Mouse (Mus musculus): ENCODE measurements at regions not wholly inside any gene's neighbourhood (a gene's known extent, or its start where the extent isn't known, plus 50 kb on each side); places are given as distances from the start of the nearest gene placed in this dataset.

DNA sequence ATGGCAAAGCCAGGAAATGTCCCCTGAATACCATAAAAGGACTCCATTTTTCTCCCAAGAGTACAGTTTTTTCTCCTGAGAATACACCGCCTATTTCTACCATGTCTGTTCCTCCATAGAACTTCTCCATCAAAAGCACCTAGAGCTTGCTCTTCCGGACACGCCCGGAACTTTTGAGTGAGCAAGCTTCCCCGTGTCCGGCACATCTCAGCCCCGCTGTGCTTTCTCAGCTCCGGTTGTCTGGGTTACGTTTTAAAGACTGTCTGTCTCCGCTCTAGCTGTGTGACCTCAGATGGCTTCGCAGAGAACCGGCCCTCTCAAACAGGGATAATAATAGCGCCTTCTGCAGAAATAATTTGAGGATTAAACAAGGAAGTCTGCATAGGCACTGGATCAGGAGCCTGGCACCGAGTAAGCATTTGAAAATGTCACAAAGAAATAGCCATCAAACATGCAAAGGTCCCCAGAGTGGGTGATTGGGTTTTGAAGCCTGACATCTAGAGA, 122.8 kb downstream of the Ddx11 start:
- ATAC-seq (replicated peaks; ENCODE audit: low FRiP score, poor library complexity, severe bottlenecking) = no peak

- ATAC-seq (replicated peaks; ENCODE audit: low FRiP score, poor library complexity, severe bottlenecking) = no peak
Measured at GRCm38 (mm10) chr17:66251495-66251894, 128.2 kb downstream of the Ddx11 start.

GRCm38 (mm10) chr17:66252926-66253325, 129.6 kb downstream of the Ddx11 start:
- ATAC-seq (replicated peaks; ENCODE audit: low FRiP score, poor library complexity, severe bottlenecking) = no peak

GRCm38 (mm10) chr17:66259697-66260096, 136.4 kb downstream of the Ddx11 start:
- no peak for ATAC-seq (replicated peaks; ENCODE audit: low FRiP score, poor library complexity, severe bottlenecking)

DNA sequence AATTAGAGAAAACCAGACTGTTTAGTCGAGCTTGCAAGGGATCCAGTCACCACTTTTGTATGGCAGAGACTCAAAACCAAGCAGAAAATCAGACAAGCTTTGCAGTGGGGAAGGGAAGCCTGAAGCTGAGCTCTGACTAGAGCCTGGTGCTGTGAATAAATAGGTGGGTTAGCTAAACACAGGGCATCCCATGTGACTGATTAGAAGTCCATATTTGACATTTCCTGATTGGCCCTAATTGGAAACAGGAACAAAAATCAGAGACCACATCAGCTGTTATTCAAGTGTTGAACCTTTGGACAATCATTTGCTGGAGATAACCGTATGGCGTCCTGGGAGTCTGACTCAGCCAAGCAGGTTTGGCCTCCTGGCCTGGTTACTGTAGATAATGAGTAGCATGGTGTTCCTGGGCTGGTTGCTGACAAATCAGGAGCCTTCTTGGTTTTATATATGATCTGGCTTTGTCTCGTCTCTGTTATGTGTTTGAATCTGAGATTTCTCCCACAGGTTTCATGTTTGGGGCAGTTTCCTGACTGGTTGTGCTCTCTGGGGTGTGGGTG, 139.4 kb downstream of the Ddx11 start:
- no peak for ATAC-seq (replicated peaks; ENCODE audit: low FRiP score, poor library complexity, severe bottlenecking)

DNA sequence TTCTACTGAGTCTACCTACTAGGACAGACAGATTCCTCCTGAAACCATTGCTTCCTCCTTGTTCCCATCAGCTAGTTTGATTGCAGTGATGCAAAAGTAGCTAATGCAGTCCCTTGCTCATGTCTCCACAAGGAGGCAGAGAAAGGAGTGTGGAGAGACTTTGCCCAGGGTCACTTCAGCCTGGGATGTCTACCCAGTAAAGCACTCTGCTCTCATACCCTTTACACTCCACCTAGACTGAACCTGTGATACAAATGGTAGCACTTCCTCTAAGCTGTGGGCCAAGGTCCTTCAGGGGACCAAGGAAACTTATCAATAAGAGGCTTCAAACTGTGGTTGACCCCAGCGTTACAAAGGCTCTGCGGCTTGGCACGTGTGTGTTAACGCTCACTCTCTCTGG, 140.1 kb downstream of the Ddx11 start:
- ATAC-seq (replicated peaks; ENCODE audit: low FRiP score, poor library complexity, severe bottlenecking) = no peak

GRCm38 (mm10) chr17:66266803-66267202, 143.5 kb downstream of the Ddx11 start:
- no peak for ATAC-seq (replicated peaks; ENCODE audit: low FRiP score, poor library complexity, severe bottlenecking)

DNA sequence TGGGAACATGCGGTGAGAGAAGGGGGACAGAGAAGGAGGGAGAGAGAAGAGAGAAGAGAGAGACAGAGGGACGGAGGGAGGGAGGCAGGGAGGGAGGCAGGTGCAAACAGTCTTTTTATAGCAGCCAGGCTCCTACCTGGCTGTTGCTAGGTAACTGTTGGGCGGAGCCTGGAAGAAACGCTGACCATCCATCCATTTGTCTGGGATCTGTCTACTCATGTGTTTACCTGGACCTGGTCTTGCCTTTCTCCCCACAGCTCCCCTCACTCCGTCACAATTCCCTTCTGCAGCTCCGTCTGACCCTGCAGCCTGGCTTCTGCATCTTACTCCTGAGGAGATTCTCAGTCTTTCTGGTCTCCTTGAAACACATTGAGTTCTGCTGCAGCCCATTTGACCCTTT, 144.5 kb downstream of the Ddx11 start:
- ATAC-seq (replicated peaks; ENCODE audit: low FRiP score, poor library complexity, severe bottlenecking) = no peak

- no peak for ATAC-seq (replicated peaks; ENCODE audit: low FRiP score, poor library complexity, severe bottlenecking)
Measured at GRCm38 (mm10) chr17:66269567-66269966, 146.2 kb downstream of the Ddx11 start.

- ATAC-seq (replicated peaks; ENCODE audit: low FRiP score, poor library complexity, severe bottlenecking) = no peak
Measured at GRCm38 (mm10) chr17:66271906-66272305, 148.6 kb downstream of the Ddx11 start.

GRCm38 (mm10) chr17:66276778-66277177, 153.5 kb downstream of the Ddx11 start:
- ATAC-seq (replicated peaks; ENCODE audit: low FRiP score, poor library complexity, severe bottlenecking) = no peak

GRCm38 (mm10) chr17:66278037-66278436, 154.7 kb downstream of the Ddx11 start:
- ATAC-seq (replicated peaks; ENCODE audit: low FRiP score, poor library complexity, severe bottlenecking) = no peak

- no peak for ATAC-seq (replicated peaks; ENCODE audit: low FRiP score, poor library complexity, severe bottlenecking)
Measured at GRCm38 (mm10) chr17:66285295-66285694, 162.0 kb downstream of the Ddx11 start.

All from erythroblast, adult 5-6 weeks (primary cell).